Mouse (Mus musculus) gastrocnemius, adult 8-10 months (tissue): Measurements from ENCODE around the gene Fv1. TPM values are rescaled to one million over a fixed set of nuclear protein-coding genes. Genes with fewer than 3 reads are reported as not detected.
"Not testable (repeated sequence)": the region's sequence is repeated elsewhere in the genome, so short reads cannot be mapped to it uniquely, and the experiment has no call there.

Experiments used
- DNase-seq, 2 experiments: peaks; one replicate each; pipeline ENCODE4 v3.0.0; 2022; ENCODE audit warnings: low spot score in 2 of 2
- total RNA-seq, 4 experiments: library from RNA; stranded (reverse); gene quantifications; 2 replicates each; pipeline ENCODE4 v1.2.4; 2022

Gene Fv1
- 1 to 10 TPM; 5.1 to 9.2 (median 6.7) TPM for total RNA-seq

DNA sequence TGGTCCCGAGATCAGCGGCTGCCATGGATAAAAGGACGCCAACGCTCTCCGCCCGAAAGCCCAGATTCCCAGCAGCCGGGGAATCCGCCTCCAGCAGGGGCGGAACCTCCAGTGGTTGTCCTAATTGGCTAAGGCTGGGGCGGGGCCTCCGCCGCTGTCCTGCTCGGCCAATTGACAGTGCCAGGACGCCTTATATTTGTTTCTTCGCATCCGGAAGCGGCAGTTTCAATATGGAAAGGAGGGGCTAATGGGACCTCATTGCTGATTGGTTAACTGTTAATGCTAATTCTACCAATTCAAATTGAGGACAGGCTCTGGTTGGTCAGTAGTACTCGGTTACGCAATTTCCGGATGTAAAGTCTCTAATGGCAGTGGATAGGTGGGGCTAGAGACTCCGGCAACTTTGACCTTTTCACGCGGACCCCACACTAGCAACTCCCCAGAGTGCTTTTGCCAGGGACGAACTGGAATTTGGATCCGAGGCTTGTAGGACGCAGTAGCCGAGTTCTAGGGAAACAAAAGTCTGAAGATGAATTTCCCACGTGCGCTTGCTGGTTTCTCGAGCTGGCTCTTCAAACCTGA, at the start of gene Fv1, which contains the start of gene Miip:
Fv1 (plus strand) TSS at position 530 of the 582 bp plus-strand sequence.
Miip (minus strand) TSS at position 367 of the 582 bp plus-strand sequence.
- peak; percentile 92 to 96 for DNase-seq

- DNase-seq = not testable (repeated sequence)
These were observed 49.1 kb upstream of the Fv1 start for GRCm38 (mm10) chr4:147819659-147820058.

GRCm38 (mm10) chr4:147821414-147821813, 47.4 kb upstream of the Fv1 start:
- DNase-seq = not testable (repeated sequence)

DNA sequence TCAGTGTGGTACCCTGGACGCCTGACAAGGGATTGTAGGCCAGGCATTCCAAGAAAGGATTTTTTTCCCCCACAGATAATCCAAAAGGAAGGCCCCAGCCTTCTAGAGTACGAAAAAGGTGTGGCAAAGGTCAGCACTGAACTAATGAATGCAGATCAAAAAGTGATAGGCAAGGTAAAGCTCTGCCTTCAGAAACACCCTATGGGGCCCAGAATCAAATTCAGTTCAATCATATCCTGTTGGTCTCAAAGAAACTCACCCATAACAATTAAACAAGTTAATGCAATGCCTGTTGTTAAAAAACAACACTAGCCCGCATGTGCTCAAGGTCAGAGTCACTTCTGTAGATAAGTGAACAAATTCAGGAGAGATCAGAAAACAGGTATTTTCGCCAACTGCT, 44.4 kb upstream of the Fv1 start:
- no peak for DNase-seq

GRCm38 (mm10) chr4:147839282-147839681, 29.5 kb upstream of the Fv1 start:
- DNase-seq = not testable (repeated sequence)

DNA sequence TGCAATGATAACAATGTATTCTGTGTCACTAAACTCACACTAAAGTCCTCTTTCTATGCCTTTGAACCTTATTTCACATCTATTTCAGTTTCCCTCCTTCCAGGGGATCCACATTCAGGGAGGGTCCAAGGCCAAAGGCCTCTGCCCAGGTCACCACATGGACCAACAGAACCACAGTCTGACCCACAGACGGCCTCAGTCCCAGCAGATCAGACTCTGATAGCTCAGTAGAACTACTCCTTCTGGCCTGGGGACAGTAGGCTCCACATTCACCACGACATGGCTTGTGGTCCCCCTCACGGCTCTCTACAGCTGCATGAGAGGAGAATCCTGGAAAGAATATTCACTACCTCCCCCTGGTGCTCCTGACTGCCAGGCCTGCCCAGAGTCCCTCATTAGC, 25.9 kb upstream of the Fv1 start:
- DNase-seq = no peak

- peak; percentile 29 to 50 for DNase-seq
These were observed 20.9 kb upstream of the Fv1 start, which contains the start of gene Zfp933 for GRCm38 (mm10) chr4:147847614-147848583. TSS of gene Zfp933 (minus strand) at chr4:147848366.

GRCm38 (mm10) chr4:147848584-147848991, 20.2 kb upstream of the Fv1 start:
- DNase-seq = no peak

DNA sequence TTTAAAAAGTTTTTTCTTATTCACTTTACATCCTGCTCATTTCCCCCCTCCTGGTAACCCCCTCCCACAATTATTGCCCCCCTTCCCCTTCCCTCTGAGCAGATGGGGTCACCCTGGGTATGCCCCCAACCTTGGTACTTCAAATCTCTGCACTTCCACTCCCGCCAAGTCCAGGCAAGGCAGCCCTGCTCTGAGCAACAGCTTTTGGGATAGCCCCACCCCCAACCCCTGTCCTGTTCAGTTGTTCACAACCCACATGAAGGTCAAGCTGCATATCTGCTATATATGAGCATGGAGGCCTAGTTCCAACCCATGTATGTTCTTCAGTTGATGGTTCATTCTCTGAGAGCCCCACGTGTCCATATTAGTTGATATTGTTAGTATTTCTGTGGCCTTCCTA, 18.0 kb upstream of the Fv1 start:
- DNase-seq = no peak

GRCm38 (mm10) chr4:147862051-147862450, 6.7 kb upstream of the Fv1 start:
- no peak for DNase-seq

GRCm38 (mm10) chr4:147865651-147866050, 3.1 kb upstream of the Fv1 start:
- DNase-seq = no peak

DNA sequence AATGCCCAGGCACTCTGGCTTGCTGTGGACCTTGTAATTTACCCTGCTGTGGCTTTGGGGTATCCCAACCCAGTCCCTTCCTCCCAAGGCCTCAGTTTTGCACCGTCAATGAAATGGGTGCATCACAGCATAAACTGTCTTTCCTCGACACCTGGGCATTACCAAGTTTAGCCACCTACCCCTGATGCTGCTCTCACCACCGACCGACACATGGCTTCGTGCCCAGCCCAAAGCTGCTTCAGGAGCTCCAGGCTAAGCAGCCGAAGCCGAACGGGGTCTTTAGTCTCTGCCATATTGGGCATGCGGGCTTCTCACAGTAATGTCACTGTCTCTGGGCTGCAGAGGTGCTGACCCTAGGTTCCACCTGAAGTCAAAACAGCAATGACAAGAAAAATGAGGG, 2.7 kb upstream of the Fv1 start:
- no peak for DNase-seq

GRCm38 (mm10) chr4:147866793-147867192, 2.0 kb upstream of the Fv1 start:
- not testable (repeated sequence) for DNase-seq

- DNase-seq = no peak
These were observed 973 bp upstream of the Fv1 start for GRCm38 (mm10) chr4:147867563-147868449.

DNA sequence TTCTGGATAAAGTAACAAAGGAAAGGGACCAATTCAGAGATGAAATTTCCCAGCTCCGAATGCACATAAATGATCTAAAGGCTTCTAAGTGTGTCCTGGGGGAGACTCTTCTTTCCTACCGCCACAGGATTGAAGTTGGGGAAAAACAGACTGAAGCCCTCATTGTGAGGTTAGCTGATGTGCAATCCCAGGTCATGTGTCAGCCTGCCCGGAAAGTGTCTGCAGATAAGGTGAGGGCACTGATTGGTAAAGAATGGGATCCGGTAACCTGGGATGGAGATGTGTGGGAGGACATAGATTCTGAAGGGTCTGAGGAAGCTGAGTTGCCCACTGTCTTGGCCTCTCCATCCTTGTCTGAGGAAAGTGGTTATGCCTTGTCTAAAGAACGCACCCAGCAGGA, 459 bp downstream of the Fv1 start:
- DNase-seq = no peak

GRCm38 (mm10) chr4:147875852-147876575, 7.2 kb downstream of the Fv1 start:
- no peak for DNase-seq

- DNase-seq = no peak
These were observed 9.8 kb downstream of the Fv1 start for GRCm38 (mm10) chr4:147878537-147878936.

GRCm38 (mm10) chr4:147879456-147879855, 10.7 kb downstream of the Fv1 start:
- DNase-seq = no peak

GRCm38 (mm10) chr4:147879865-147880264, 11.1 kb downstream of the Fv1 start:
- DNase-seq = no peak

GRCm38 (mm10) chr4:147881792-147882191, 13.0 kb downstream of the Fv1 start:
- no peak for DNase-seq

GRCm38 (mm10) chr4:147883041-147883440, 14.3 kb downstream of the Fv1 start:
- DNase-seq = no peak
